Mouse (Mus musculus): ENCODE measurements around the gene Gm813.
A peak's percentile ranks its signal among the peaks of the same experiment; 100 is the strongest.
"Not testable (repeated sequence)": the region's sequence is repeated elsewhere in the genome, so short reads cannot be mapped to it uniquely, and the experiment has no call there.

Gene Gm813

GRCm38 (mm10) chr16:58616878-58617277 lies at the start of gene Gm813:
Gm813 (minus strand) TSS chr16:58616978.
- DNase-seq (ENCODE audit: low spot score) = no peak

DNA sequence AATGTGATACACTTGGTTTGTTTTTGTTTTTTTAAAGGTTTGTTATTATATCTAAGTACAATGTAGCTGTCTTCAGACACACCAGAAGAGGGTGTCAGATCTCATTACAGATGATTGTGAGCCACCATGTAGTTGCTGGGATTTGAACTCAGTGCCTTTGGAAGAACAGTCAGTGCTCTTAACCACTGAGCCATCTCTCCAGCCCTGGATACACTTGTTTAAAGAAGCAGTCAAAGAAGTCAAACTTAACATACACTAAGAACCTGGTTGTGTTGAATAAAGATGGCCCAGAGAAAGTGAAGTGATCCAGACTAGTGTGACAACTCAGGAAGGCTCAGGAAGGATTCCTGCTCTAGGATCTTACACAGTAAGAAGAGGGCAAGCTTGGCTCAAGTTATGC lies 48.4 kb upstream of the Gm813 start:
- DNase-seq (ENCODE audit: low spot score) = not testable (repeated sequence)

DNA sequence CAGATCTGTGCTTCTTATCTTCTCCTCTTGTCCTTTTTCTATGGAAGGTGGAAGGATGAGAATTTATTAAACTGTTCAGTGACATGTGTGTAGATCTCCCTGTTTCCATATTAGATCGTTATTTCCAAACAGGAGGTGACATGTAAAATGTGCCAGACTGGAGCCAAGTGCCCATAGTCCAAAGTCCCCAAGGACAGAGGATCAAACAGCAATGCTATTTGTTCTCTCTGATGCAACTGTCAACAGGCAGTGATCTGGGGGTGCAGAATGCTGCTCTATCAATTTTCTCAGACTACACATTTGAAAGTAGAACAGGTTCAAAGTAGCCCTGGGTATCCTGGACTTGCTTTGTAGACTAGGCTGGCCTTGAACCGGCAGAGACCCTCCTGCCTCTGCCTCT lies 47.0 kb upstream of the Gm813 start:
- no peak for DNase-seq (ENCODE audit: low spot score)

DNA sequence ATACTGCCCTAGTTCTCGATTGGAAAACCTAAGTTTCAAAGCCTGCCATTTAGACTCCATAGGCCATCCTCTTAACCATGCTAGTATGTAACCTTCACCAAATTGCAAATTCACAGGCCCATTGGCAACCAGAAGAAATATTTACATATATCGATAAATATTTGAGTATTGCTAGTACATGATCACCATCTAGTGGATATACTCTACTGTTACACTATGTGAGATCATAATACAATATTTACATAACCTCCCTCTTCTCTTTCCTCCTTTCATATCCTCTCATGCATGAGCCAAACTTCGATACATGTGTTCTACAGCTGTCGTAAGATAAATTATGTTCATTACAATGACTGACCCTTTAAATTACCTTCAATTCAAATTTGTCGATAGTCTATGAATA lies 46.2 kb upstream of the Gm813 start:
- DNase-seq (ENCODE audit: low spot score) = no peak

DNA sequence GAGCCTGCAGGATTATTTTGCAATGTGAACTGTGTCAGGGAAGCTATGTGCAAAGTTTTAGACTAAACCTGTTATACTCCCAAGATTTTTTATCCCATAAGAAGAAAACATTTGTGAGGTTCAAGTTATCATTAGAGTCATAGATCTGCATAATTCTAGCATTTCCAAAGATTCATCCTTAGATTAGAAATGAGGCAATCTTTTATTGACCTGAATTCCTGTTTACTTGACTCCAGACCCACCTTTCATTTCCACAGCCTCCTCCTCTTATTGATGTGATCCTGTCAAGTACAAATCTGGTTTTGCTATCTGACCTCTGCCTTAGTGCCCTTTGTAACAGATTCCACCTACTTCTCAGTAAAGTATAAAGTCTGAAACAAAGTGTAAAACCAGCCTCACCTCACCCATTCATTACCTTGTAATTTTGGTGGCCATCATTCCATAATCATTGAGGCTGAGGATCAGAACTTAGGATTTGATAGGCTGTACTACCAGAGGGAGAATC lies 45.6 kb upstream of the Gm813 start:
- no peak for DNase-seq (ENCODE audit: low spot score)

DNA sequence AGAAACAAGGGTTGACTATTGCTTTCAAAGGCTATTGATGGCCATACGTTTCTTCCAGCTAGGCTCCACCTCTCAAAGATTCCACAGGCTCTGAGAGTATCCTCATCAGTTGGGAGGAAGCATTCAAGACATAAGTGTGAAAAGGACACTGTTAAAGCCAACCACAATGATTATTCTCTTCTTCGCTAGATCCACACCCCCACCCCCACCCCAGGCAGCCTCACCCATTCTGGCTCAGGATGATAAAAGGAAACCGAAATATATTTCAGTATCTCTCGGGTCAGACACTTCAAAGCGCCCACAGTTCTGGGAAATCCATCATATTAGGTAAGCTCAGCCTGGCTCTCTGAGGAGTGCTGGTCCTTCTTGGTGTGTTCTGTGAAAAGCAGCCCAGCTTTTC lies 45.0 kb upstream of the Gm813 start:
- DNase-seq (ENCODE audit: low spot score) = no peak

- DNase-seq (ENCODE audit: low spot score) = no peak
These were observed 41.9 kb upstream of the Gm813 start for GRCm38 (mm10) chr16:58658668-58659067.

DNA sequence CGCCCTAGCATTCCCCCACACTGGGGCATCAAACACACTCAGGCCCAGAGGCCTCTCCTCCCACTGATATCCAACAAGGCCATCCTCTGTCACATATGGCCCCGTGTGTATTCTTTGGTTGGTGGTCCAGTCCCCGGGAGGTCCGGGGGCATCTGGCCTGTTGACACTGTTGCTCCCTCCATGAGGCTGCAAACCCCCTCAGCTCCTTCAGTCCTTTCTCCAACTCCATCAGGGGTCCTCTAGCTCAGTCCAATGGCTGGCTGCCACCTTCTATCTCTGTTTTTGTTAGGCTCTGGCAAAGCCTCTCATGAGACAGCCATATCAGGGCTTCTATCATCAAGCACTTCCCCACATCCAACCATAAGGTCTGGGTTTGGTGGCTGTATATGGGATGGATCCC lies 39.7 kb upstream of the Gm813 start:
- no peak for DNase-seq (ENCODE audit: low spot score)

GRCm38 (mm10) chr16:58655751-58656150 lies 39.0 kb upstream of the Gm813 start:
- DNase-seq (ENCODE audit: low spot score) = no peak

- no peak for DNase-seq (ENCODE audit: low spot score)
These were observed 33.2 kb upstream of the Gm813 start for GRCm38 (mm10) chr16:58649979-58650378.

DNA sequence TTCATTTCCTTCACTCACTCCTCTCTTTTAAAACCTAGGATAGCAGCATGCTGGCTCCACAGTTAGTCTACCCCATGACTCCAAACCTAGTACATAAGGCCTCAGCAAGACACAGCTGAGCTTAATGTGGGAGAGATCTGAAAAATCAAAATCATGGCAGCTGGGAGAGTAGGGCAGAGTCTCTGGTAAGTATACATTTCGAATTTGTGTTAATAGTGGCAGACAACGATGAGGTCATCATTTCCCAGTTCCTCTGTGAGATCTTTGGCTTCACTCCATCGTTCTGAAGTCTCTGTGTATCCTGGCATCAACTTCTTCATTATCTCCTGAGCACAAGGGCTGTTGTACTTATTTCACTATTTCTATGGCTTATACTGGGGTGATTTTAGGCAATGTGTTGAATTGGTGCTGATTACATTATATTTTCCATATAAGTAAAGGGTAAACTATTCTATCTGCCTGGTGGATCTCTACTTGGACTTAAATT lies 22.0 kb upstream of the Gm813 start, which contains the start of gene E330017A01Rik:
Gene E330017A01Rik, minus strand, starts transcription at position 51 of the 487 bp plus-strand sequence.
- DNase-seq (ENCODE audit: low spot score) = no peak

- DNase-seq (ENCODE audit: low spot score) = no peak
These were observed 21.2 kb upstream of the Gm813 start for GRCm38 (mm10) chr16:58638016-58638415.

DNA sequence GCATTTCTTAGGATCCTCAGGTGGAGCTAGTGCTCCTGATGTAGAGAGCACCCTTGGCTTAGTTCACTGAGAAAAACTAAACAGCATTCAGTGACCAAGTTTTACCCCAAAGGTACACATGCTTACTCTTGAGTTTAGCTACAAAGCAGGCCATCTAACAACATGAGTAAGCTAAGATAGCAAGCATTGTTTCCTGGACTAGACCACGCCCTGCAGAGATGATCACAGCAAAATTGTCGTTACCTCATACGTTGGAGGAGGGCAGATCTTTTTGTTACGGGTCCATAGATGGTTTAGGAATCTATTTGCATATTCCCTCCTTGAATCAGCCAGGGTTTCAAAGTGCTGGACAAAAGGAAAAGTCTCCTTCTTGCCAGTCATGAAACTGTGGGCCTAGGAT lies 20.7 kb upstream of the Gm813 start:
- no peak for DNase-seq (ENCODE audit: low spot score)

- no peak for DNase-seq (ENCODE audit: low spot score)
These were observed 19.1 kb upstream of the Gm813 start for GRCm38 (mm10) chr16:58635866-58636265.

GRCm38 (mm10) chr16:58629736-58630135 lies 13.0 kb upstream of the Gm813 start:
- no peak for DNase-seq (ENCODE audit: low spot score)

DNA sequence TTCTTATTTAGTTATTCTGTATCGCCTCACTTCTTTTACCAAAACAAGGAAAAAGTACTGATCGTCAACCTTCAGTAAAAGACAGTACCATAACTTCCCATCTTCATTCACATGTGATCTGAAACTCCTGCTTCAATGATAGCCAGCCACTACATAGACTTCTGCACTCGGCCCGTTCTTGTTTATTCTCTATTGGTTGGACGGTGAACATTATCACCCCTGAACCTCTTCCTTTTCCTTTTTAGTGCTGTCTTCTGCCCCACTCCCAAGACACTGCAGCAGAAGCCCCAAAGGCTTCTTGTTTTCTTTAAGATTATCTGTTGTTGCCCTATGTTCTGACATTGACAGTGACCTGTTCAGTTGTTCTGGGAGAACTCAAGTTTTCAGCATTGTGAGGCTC lies 12.2 kb upstream of the Gm813 start:
- DNase-seq (ENCODE audit: low spot score) = no peak

- DNase-seq (ENCODE audit: low spot score) = no peak
These were observed 11.5 kb upstream of the Gm813 start for GRCm38 (mm10) chr16:58628336-58628680.

GRCm38 (mm10) chr16:58627597-58628335 lies 11.0 kb upstream of the Gm813 start:
- DNase-seq (ENCODE audit: low spot score) = no peak

GRCm38 (mm10) chr16:58623944-58624343 lies 7.2 kb upstream of the Gm813 start:
- peak; percentile 14 for DNase-seq (ENCODE audit: low spot score)

- DNase-seq (ENCODE audit: low spot score) = no peak
These were observed 6.3 kb upstream of the Gm813 start for GRCm38 (mm10) chr16:58623114-58623513.

GRCm38 (mm10) chr16:58622377-58622776 lies 5.6 kb upstream of the Gm813 start:
- no peak for DNase-seq (ENCODE audit: low spot score)

DNA sequence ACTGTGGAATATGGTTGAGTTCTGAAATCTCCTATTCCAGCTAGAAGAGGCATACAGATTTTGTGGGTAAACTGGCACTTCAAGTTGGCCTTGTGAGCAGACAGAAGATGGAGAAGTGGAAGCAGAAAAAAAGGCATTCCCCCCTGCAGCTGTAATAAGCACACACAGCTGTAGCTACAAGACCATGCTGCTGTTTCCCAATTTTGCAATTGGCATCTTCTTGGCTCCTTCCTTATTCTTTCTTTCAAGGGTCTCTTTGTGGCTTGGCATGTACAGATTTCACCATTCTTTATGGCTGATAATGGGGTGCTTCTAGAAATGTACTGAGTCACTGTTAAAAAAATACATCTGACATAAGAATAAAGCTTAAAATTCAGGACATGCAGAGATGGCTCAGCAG lies 568 bp upstream of the Gm813 start:
- DNase-seq (ENCODE audit: low spot score) = no peak

- no peak for DNase-seq (ENCODE audit: low spot score)
These were observed 3.8 kb downstream of the Gm813 start for GRCm38 (mm10) chr16:58612969-58613368.

- DNase-seq (ENCODE audit: low spot score) = no peak
These were observed 9.7 kb downstream of the Gm813 start for GRCm38 (mm10) chr16:58607101-58607500.
